Mouse (Mus musculus) heart, postnatal 4 days (tissue): ENCODE measurements at regions not wholly inside any gene's neighbourhood (a gene's known extent, or its start where the extent isn't known, plus 50 kb on each side); places are given as distances from the start of the nearest gene placed in this dataset.
A peak's percentile ranks its signal among the peaks of the same experiment; 100 is the strongest.

Experiments
- DNase-seq: peaks from one replicate; pipeline ENCODE4 v3.0.0; 2021

DNA sequence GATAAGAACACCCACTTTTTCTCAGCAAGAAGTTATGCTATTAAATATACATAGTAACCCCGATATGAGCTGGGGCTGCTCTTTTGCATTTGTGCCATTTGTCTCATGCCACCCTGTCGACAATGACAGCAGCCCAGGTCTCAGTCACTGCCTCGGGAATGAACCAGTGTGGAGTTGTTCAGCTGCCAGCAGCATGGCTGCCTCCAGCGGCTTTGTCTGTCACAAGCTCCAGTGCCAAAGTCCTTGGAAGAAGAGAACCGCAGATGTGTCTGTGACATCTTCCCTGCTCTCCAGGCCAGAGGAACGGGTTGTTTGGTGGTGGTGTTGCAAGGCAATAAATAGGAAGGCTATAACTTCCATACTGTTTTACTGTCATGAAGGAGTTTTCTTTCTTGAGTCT is 130.7 kb downstream of the Cep170 start:
- DNase-seq: peak; percentile 14

DNA sequence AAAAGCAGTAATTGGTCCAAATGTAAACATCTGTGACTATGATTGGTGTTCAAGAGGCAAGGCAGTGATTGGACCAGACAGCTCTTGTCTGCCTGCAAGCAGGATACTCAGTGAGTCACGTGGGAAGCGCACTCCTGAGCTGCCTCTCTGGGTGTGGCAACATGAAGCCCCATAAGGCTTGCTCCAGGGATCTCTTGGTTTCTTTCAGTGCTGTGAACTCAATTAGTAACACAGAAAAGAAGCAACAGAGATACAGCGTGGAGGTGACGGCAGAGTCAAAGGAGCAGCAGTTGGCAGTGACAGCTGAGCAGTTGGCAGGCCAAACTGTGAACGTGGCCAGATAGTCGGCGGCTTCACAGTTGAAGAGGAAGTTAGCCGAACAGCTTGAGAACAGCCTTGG is 131.9 kb downstream of the Cep170 start:
- peak; percentile 39 for DNase-seq

DNA sequence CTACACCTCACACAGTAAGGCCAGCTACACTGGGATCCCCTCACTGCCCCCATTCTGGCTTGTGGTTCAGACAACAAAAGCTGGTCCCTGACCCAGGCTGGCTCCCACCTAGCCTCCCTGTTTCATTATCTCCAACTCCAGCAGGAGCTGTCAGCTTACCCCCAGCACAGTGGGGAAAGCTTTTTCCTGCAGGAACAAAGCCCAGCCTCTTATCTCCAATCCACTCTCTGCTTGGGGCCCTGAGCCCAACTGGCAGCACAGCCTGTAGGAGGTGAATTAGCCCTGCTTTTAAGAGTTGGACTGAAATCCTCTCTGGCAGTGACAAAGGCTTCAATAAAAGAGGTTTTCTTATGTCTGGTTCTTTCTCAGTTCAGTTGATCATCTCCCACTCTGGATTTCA is 138.7 kb downstream of the Cep170 start:
- DNase-seq: no peak

DNA sequence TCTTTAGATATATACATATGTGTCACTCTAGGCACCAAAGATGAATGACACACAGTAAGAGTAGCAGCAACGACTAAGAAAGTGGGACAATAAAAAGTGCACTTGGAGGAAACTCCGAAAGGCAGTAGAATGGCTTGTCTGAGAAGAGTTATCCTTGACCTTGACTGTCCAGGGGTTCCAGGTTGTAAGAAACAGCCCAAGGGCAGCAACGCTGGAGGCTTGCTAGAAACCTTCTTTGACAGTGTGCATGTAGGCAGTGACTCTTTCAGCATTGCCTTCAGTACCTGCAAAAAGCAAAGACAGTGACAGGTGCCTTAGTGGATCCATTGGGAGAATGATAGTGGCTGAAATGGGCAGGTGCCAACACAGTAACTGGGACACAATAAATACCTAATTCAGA is 142.8 kb downstream of the Cep170 start:
- DNase-seq: no peak

DNA sequence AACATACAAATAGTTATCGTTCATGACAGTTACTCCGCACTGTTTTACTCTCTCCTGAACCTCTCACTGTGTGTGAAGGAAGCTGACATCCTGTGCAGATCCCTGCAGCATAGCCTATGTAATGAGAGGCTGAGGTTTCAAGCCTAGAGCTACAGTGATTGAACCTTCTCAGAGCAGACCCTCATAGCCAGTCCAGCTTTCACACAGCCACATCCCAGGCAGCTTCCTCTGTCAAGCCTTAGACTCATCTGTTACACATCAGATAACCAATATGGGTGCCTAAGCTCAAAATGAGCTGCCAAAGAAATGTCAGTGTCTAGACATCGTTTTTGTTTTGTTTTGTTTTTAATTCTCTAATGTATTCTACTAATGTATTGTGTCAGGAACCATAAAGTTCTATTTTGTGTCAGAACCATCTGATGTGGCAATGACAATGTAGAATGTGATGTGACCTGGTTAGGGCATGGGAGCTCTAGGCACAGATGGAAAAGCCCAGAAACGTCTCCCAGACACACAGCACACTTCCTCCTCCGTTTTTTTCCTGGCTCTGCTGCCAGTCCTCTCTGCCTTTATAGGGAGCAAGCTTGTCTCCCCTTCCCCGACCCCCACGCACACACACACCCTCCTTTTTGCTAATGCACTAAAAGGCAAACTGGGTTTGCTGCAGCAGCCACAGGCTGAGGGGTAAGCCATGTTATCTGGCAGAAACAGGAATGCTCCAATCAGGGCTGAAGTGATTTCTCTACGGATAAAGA is 146.1 kb downstream of the Cep170 start:
- no peak for DNase-seq

DNA sequence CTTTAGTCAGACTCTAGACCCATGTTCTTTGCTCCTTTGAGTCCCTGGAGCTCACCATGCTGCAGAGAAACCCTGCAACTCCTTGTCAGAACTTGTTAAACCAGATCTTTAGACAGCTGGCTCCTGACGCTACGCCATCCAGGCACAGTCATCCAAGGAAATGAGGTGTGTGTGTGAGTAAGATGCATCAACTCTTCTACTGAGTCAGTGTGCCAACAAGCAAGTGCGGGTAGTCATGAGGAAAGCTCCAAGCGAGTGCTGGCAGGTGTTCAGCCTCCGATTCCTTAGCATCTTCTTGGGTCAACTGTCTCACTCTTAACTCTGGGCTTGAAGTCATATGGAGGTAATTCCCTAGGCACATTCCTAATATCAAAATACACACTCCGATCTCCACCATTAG is 153.6 kb downstream of the Cep170 start:
- DNase-seq: no peak

DNA sequence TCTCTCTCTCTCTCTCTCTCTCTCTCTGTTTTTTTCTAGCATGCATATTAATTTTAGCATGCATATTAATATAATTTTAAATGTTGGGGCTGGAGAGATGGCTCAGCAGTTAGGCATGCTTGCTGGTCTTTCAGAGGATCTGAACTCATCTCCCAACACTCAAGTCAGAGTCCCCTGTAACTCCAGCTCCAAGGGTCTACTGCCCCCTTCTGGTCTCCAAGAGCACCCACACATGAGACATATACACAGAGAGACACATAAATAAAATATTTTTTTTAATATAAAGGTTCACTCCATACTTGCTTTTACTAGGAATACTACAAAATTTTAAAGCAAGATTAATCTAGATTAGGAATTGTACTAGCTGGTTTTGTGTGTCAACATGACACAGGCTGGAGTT is 155.2 kb downstream of the Cep170 start:
- no peak for DNase-seq

DNA sequence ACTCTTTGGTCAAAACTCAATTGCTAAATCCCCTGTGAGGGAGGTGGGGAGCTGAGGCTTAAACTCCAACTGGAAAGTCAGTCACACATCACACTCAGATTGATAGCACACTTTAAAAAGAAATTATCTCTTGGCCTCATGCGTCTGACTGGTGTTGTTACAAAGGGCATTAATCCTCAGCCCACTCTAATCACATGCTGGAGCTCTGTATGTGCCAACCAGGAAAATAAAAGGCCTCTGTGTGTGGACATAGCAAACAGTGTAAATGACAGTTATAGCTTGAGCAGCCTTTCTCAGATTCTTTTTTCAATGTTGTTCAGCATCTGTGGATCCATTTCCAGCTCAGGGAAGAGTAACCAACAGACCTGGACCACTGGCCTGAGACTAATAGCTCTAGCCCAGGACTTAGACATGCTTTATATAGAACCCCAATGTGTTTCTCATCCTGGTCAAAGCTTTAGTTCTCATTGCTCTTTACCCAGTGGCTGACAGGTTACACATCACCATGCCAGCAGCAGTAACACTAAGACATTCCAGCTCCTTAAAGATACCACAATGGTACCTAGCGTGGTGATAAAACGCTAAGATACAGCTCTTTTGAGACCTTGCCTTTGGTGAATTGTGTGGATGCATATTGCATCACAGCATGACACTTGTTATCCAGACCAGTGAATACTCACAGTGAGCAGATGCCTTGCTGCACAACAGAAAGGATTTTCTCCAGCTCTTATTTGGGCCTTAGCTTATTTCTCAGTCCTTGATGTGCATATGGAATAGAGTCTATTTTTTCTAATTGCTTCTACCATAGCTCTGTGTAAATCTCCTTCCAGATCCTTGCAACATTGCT is 158.2 kb downstream of the Cep170 start:
- no peak for DNase-seq

DNA sequence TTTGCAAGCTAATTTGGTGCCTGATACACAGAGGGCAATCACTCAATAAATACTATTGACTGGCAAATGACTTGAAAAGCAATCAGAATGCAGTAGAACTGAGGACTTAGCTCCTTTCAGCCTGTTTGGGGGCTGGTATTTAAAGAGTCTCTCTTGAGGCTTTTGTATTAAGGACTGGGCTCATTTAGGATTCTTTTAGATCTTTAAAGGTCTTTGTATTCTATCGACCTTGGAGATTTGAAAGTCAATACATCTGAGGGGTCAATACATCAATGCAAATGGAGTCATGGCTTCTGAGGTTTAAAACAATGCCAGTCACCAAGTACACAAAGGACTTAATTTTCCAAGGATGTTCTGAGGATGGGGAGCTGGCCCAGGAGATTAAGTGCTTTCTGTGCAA is 169.6 kb downstream of the Cep170 start:
- DNase-seq: no peak

DNA sequence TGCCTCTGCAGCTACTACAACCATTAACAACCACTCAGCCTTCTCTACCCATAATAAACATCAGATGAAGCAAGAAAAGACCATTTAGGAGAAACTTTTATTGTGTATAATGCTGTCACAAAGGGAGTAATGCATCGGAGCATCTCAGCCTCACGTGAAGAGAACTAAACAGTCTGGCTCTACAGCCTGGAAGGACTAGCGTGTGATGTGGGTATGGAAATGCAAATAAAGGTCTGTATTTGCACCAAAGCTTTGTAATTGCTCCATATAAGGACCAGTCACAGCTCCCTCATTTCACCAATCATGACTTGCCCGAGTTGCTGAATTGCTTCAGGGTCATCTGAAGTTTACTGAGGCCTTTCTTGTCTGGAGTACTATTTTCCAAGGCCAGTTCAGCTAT is 190.7 kb downstream of the Cep170 start:
- no peak for DNase-seq

DNA sequence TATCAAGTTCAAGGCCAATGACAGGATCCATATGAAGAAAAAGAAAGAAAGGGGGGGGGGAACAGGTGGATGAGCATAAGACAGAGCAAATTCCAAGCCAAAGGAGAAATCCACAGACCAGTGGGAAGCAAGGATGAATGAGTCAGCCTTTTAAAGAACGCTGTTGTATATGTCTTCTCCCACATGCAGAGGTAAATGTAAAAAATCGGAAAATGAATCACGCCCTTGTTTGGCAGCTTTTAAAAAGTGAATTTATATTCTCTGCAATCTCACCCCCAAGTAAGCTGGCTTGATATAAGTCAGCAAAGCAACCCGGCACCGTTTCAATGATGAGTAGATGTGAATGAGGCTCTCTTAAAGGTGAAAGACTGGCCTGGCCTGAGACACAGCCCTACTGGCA is 191.7 kb downstream of the Cep170 start:
- no peak for DNase-seq

DNA sequence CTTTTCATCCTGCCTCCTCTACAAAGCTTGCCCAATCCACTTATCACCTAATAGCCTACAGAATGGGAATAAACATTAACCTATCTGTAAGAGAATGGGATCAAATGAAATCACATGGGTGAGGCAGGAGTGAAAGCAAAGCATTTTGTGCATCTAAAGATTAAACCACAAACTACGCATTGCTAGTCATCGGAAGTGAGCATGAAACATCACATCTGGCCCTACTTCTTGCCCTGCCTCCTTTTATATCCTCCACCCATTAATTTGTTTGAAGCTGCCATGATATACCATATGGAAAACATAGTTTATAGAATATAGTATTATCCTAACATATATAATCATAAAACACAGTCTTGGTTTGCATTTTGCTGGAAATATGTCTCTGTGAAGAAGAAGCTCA is 192.6 kb downstream of the Cep170 start:
- DNase-seq: no peak

DNA sequence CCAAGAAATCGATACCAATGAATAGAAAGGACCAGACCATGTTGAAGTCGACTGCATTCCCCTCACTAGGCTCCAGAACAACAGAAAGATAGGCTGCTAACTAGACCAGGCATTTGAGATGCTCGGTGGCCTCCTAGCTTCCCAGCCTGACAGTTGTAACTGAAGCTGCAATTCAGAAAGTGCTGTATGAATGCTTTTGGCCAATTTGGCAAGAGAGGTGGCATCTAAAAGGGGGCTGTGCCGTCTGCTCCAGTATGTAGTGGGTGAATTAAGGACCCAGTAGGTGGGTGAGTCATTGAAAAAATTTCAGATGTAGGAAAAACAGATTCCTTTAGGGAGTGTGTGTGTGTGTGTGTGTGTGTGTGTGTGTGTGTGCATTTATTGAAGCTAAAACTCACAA is 195.0 kb downstream of the Cep170 start:
- DNase-seq: no peak

DNA sequence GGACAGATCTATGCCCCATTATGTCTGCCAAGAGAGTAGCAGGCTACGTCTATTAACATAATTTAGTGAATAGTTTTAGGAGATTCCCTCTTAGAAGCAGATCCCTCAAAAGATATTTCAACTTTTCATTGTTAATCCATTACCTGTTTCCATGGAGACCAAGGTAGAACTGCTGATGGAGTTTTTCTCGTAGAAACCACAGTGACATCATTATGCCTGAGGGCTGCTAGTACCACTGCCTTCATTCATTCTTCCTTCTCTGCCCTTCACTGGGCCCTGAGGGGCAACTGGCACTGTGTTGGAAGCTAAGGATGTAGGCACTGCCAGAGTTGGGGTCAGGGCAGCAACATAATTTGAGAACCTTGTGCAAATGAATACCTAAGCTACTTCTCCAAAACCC is 198.2 kb downstream of the Cep170 start:
- DNase-seq: no peak

DNA sequence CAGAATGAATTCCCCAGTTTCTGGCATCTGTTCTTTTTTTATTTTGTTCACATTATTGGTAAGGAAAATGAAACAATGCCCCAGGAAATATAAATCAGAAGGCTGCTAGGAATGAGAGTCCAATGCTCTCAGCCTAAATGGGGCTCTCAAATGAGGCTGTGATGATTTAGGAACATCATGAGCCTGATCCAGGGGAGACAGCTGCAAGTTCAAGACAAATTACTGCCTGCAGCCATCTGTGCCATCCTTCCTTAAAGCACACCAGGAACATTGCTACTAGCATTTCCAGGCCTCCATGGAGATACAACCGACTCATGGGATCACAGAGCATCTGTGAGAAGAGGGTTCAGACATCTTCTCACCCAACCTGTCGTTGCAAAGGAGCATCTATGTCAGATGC is 219.6 kb downstream of the Cep170 start:
- DNase-seq: no peak

DNA sequence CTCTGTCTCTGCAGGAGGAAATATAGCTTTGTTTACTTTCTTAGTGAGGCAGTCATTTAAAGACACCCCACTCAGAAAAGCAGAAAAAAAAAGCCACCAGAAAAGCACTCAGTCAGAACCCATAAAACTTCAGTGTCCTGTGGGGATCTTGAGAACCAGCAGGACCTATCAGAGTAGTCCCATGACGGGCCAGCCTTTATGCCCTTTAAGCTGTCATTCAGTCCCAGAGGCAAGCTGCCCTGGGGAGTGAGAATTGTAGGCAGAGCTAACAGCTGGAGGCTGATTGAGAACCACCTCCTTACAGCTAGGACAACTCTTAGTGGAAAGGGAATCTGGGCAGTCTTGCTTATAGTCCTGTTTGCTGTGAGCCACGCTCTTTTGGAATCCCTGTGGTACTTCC is 225.7 kb downstream of the Cep170 start:
- no peak for DNase-seq

DNA sequence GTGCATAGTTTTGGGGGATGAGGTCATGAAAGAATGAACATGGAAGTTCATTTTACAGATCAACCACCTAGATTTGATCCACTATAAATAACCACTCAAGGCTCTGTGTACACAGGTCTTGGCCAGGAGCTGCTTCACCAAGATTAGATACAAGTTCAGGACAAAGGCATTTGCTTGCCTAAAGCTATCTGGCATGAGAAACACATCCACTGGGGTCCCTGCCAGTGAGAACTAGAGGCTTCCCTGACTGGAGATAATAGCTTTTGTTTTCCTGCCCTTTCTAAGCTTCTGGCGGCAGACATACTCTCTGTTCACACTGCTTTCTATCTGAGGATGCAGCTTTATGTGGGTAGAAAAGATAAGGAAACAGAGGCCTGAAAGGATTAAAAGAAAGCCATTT is 240.2 kb downstream of the Cep170 start:
- DNase-seq: peak; percentile 8

DNA sequence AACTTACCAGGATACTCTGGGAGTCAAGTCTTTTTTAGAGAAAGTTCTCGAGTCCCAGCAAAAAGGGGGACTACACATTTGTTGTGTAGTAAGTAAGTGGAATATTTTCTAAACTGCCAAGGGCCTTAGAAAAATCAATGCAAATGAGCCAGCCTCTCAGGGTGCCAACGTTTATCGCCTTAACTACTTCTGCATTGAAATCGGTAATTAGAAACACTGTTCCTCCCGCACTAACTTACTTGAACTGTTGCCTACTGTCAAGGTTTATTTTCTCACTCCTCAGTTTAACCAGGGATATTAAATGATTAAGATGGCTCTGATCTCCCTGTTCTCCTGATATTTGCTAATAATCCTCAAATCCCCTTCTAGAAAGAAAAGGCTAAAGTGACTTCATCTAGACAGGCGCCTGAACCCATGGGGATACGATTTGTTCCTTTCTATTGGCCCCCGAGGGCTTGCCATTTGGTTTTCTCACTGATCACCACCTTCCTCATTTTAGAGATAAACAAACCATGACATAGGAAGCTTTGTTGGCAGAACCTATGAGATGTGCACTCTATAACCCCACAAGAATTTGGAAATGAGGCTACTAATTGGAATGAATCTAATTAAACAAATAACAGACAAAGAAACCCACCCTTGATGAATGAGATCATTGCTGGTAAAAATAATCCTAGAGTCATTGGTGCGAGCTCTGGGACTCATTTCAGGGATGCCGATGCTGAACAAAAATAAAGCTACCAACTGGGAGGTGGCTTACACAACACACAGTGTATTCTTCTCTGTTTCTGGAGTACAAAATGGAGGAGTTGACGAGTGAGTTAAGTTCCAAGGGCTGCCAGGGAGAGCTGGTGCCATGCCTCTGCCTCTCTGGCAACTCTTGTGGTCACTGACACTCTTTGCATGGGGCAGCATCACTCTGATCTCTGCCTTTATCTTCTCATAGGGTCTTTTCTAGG is 255.1 kb downstream of the Cep170 start:
- no peak for DNase-seq

DNA sequence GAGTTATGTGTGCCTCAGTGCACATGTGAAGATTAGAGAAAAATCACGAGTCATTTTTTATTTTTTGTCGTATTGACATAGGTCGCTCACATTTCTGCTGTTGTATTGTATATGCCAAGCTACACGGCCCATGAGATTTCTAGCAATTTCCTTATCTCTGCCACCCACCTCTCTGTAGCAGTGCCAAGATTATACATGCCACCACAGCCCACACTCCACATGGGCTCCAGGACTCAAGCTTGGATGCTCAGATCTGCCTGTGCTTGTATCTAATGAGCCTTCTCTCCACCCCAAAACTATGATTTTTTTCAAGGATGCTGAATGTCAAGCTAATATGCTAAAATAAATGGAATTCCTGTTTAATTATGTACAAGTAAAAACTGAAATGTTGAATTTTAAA is 259.3 kb upstream of the Pld5 start:
- no peak for DNase-seq

DNA sequence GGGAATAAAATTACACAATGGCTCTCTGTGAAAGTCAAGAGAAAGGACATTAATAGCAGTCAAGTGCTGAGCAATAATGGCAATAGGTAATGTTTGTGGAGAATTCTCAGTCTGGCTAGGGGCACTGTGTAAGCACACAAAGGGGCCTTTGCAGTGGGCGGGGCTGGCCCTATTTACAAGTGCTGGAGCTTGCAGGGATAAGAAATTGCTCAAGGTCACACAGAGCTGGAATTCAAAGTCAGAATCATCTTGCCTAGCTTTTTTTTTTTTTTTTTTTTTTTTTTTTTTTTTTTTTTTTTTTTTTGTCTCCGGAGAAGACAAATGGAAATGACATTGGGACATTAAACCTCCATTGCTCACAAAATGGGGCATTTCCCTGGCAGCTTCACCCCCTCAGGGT is 253.9 kb upstream of the Pld5 start:
- DNase-seq: no peak

DNA sequence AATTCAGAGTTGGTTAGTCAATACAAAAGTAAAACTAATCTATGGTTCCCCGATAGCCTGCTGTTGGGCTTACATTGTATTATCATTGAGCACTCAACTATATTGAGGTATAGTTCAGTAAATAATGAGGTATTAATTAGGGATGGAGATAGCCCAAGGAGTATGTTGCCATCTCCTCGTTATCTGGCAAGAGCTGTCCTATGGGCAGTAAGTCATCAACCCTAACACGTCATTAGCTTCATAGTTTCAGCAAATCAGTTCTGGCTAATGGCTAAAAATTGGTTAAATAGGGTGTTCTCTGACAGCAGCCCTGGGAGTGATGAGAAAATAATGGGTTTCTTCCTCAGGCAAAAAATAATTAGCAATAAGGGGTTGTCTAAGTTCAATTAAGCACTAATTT is 236.4 kb upstream of the Pld5 start:
- no peak for DNase-seq

DNA sequence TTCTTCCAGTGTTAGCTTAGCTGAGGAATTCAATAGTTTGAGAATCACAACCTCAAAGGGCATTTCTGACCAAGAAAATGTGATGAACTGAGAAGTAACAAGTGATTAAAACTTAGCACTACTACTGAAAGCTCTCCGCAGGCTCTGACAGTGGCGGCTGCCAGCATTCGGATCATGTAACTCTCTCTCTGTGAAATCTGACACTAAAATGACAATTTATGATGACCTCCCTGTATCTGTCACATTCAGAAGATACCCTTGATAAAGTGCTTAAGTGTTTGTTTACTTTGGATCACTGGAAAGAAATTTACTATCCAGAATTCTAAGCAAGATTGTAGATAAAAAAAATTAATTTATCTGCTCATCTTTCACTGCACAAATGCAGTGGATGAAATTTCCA is 230.3 kb upstream of the Pld5 start:
- no peak for DNase-seq

DNA sequence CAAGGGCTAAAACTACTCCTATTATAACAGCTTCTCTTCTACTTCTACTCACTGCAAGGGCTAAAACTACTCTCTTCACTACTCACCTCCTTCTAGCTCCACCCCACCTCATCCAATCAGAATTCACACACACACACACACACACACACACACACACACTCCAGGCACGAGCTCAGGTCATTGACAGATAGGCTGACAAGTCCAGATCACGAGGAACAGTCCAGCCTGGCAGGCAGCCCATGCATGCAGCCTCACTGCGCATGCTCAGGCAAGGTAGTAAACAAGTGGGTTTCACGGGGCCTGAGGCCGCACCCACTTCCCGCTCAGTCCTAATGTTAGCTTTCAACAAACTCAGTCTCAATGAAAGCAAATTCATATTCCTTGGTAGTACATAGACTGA is 229.6 kb upstream of the Pld5 start:
- DNase-seq: peak; percentile 69
